Mouse (Mus musculus) lung, postnatal 10 days (tissue): ENCODE measurements around the gene Lcorl.

Experiments used
- DNase-seq: peaks from one replicate; pipeline ENCODE4 v3.0.0; 2021

Lcorl gene

GRCm38 (mm10) chr5:45857254-45858011, at the start of gene Lcorl:
Gene Lcorl, minus strand, starts transcription at chr5:45857615.
- DNase-seq, result peak; percentile 97

- DNase-seq, result no peak
Measured at GRCm38 (mm10) chr5:45904683-45905082, 47.3 kb upstream of the Lcorl start.

GRCm38 (mm10) chr5:45903246-45903645, 45.8 kb upstream of the Lcorl start:
- DNase-seq, result no peak

GRCm38 (mm10) chr5:45895362-45895761, 37.9 kb upstream of the Lcorl start:
- DNase-seq, result no peak

GRCm38 (mm10) chr5:45893696-45894095, 36.3 kb upstream of the Lcorl start:
- no peak for DNase-seq

- no peak for DNase-seq
Measured at GRCm38 (mm10) chr5:45876328-45876727, 18.9 kb upstream of the Lcorl start.

- DNase-seq, result peak; percentile 11
Measured at GRCm38 (mm10) chr5:45875472-45875871, 18.1 kb upstream of the Lcorl start.

- no peak for DNase-seq
Measured at GRCm38 (mm10) chr5:45874284-45875030, 17.0 kb upstream of the Lcorl start.

GRCm38 (mm10) chr5:45858368-45858767, 953 bp upstream of the Lcorl start:
- DNase-seq, result no peak

- DNase-seq, result no peak
Measured at GRCm38 (mm10) chr5:45856876-45857253, 550 bp downstream of the Lcorl start.

- DNase-seq, result peak; percentile 72
Measured at GRCm38 (mm10) chr5:45856303-45856821, 1.1 kb downstream of the Lcorl start.

- DNase-seq, result peak; percentile 65
Measured at GRCm38 (mm10) chr5:45855526-45856302, 1.7 kb downstream of the Lcorl start.

- no peak for DNase-seq
Measured at GRCm38 (mm10) chr5:45844723-45845122, 12.7 kb downstream of the Lcorl start.

GRCm38 (mm10) chr5:45835131-45835530, 22.3 kb downstream of the Lcorl start:
- no peak for DNase-seq

- no peak for DNase-seq
Measured at GRCm38 (mm10) chr5:45811527-45811926, 45.9 kb downstream of the Lcorl start.

- no peak for DNase-seq
Measured at GRCm38 (mm10) chr5:45791864-45792263, 65.6 kb downstream of the Lcorl start.

GRCm38 (mm10) chr5:45790221-45790620, 67.2 kb downstream of the Lcorl start:
- no peak for DNase-seq

GRCm38 (mm10) chr5:45757502-45758121, 99.8 kb downstream of the Lcorl start:
- DNase-seq, result no peak

GRCm38 (mm10) chr5:45737911-45738310, 119.5 kb downstream of the Lcorl start:
- no peak for DNase-seq

- no peak for DNase-seq
Measured at GRCm38 (mm10) chr5:45733751-45734150, 123.7 kb downstream of the Lcorl start.

- no peak for DNase-seq
Measured at GRCm38 (mm10) chr5:45718848-45719488, 138.4 kb downstream of the Lcorl start.

- DNase-seq, result no peak
Measured at GRCm38 (mm10) chr5:45709653-45710052, 147.8 kb downstream of the Lcorl start.
